Mouse (Mus musculus): Measurements from ENCODE around the gene U2surp. TPM values are rescaled to one million over a fixed set of nuclear protein-coding genes. Genes with fewer than 3 reads are reported as not detected.

Gene U2surp
- polyA plus RNA-seq, 1 experiment from 2014 or later, result 50.6 TPM

GRCm38 (mm10) chr9:95513776-95514175 is 2.0 kb upstream of the U2surp start:
- POLR2A ChIA-PET, result no interaction called here
- ATAC-seq, result no peak
- CTCF ChIA-PET, result interaction anchor here (0.8 kb wide), 1 partner anchor 12 kb away, joined by 3 read pairs; no protein-coding TSS in a partner anchor
- no peak for TF ChIP-seq CTCF (IDR thresholded peaks at IDR 0.05)
- H3K27me3 ChIP-seq, result no peaks in the 10 kb centered on the region
- in situ Hi-C loops (cut with MboI; ENCODE audit: low pct_unique_long_range_greater_than_20kb), result no loop called here
- no peak for DNase-seq (ENCODE audit: low read depth, low spot score)

- ChIA-PET POLR2A (interaction anchor here (1.2 kb wide), 1 partner anchor 34 kb away, joined by 5 read pairs; no protein-coding TSS in a partner anchor), CTCF (no interaction called here)
- no peaks in the 10 kb centered on the region for H3K27me3 ChIP-seq
- DNase-seq (ENCODE audit: low read depth, low spot score), result no peak
- no peak for ATAC-seq
- TF ChIP-seq CTCF (IDR thresholded peaks at IDR 0.05), result no peak
- in situ Hi-C loops (cut with MboI; ENCODE audit: low pct_unique_long_range_greater_than_20kb), result no loop called here
Measured at GRCm38 (mm10) chr9:95512331-95513030, 685 bp upstream of the U2surp start.

GRCm38 (mm10) chr9:95510693-95511404 is 947 bp downstream of the U2surp start:
- peak; percentile 9 for ATAC-seq
- ChIA-PET CTCF (no interaction called here), POLR2A (interaction anchor here (1.2 kb wide), 1 partner anchor 33 kb away, joined by 5 read pairs; no protein-coding TSS in a partner anchor)
- H3K27me3 ChIP-seq, result no peaks in the 10 kb centered on the region
- no peak for DNase-seq (ENCODE audit: low read depth, low spot score)
- in situ Hi-C loops (cut with MboI; ENCODE audit: low pct_unique_long_range_greater_than_20kb), result no loop called here
- no peak for TF ChIP-seq CTCF (IDR thresholded peaks at IDR 0.05)

- ATAC-seq (no peak), DNase-seq (ENCODE audit: low read depth, low spot score) (no peak)
- no peak for TF ChIP-seq CTCF (IDR thresholded peaks at IDR 0.05)
- no peaks in the 10 kb centered on the region for H3K27me3 ChIP-seq
- POLR2A ChIA-PET, result no interaction called here
- in situ Hi-C loops (cut with MboI; ENCODE audit: low pct_unique_long_range_greater_than_20kb), result no loop called here
- CTCF ChIA-PET, result interaction anchor here (0.8 kb wide), 1 partner anchor 9 kb away, joined by 3 read pairs; no protein-coding TSS in a partner anchor
Measured at GRCm38 (mm10) chr9:95505666-95506065, 6.1 kb downstream of the U2surp start.

- no peaks in the 10 kb centered on the region for H3K27me3 ChIP-seq
- ChIA-PET CTCF (interaction anchor here (1.2 kb wide), 1 partner anchor 353 kb away, joined by 3 read pairs; no protein-coding TSS in a partner anchor), POLR2A (no interaction called here)
- no peak for ATAC-seq
- in situ Hi-C loops (cut with MboI; ENCODE audit: low pct_unique_long_range_greater_than_20kb), result no loop called here
- TF ChIP-seq CTCF (IDR thresholded peaks at IDR 0.05), result no peak
- no peak for DNase-seq (ENCODE audit: low read depth, low spot score)
Measured at GRCm38 (mm10) chr9:95499848-95500247, 11.9 kb downstream of the U2surp start.

- in situ Hi-C loops (cut with MboI; ENCODE audit: low pct_unique_long_range_greater_than_20kb), result no loop called here
- H3K27me3 ChIP-seq, result no peaks in the 10 kb centered on the region
- DNase-seq (ENCODE audit: low read depth, low spot score) (no peak), ATAC-seq (no peak)
- ChIA-PET POLR2A (interaction anchor here (1.1 kb wide), 1 partner anchor 10 kb away, joined by 3 read pairs; no protein-coding TSS in a partner anchor), CTCF (interaction anchor here (1.3 kb wide), 1 partner anchor 10 kb away, joined by 3 read pairs; no protein-coding TSS in a partner anchor)
- no peak for TF ChIP-seq CTCF (IDR thresholded peaks at IDR 0.05)
Measured at GRCm38 (mm10) chr9:95495038-95495437, 16.8 kb downstream of the U2surp start.

GRCm38 (mm10) chr9:95493393-95493792 is 18.4 kb downstream of the U2surp start:
- in situ Hi-C loops (cut with MboI; ENCODE audit: low pct_unique_long_range_greater_than_20kb), result no loop called here
- peak; percentile 36 for TF ChIP-seq CTCF (IDR thresholded peaks at IDR 0.05)
- CTCF ChIA-PET, result interaction anchor here (1.0 kb wide), 1 partner anchor 13 kb away, joined by 4 read pairs; no protein-coding TSS in a partner anchor
- POLR2A ChIA-PET, result no interaction called here
- ATAC-seq (no peak), DNase-seq (ENCODE audit: low read depth, low spot score) (no peak)
- no peaks in the 10 kb centered on the region for H3K27me3 ChIP-seq

GRCm38 (mm10) chr9:95490003-95490402 is 21.8 kb downstream of the U2surp start:
- DNase-seq (ENCODE audit: low read depth, low spot score) (no peak), ATAC-seq (no peak)
- ChIA-PET POLR2A (no interaction called here), CTCF (no interaction called here)
- no peak for TF ChIP-seq CTCF (IDR thresholded peaks at IDR 0.05)
- no peaks in the 10 kb centered on the region for H3K27me3 ChIP-seq
- in situ Hi-C loops (cut with MboI; ENCODE audit: low pct_unique_long_range_greater_than_20kb), result no loop called here

- in situ Hi-C loops (cut with MboI; ENCODE audit: low pct_unique_long_range_greater_than_20kb), result no loop called here
Measured at GRCm38 (mm10) chr9:95488861-95489260, 22.9 kb downstream of the U2surp start.

GRCm38 (mm10) chr9:95479981-95480380 is 31.8 kb downstream of the U2surp start:
- POLR2A ChIA-PET, result interaction anchor here (1.0 kb wide), 1 partner anchor 28 kb away, joined by 3 read pairs; no protein-coding TSS in a partner anchor
- TF ChIP-seq CTCF (IDR thresholded peaks at IDR 0.05), result no peak
- CTCF ChIA-PET, result interaction anchor here (1.2 to 1.6 kb wide), 2 partner anchors 14 to 16 kb away, joined by 4 read pairs; no protein-coding TSS in a partner anchor
- H3K27me3 ChIP-seq, result no peaks in the 10 kb centered on the region
- in situ Hi-C loops (cut with MboI; ENCODE audit: low pct_unique_long_range_greater_than_20kb), result no loop called here
- DNase-seq (ENCODE audit: low read depth, low spot score) (no peak), ATAC-seq (no peak)

More at GRCm38 (mm10) chr9:95488861-95489260, 22.9 kb downstream of the U2surp start:
- DNase-seq (ENCODE audit: low read depth, low spot score) (no peak), ATAC-seq (no peak)
- CTCF ChIA-PET, result no interaction called here
- no peak for TF ChIP-seq CTCF (IDR thresholded peaks at IDR 0.05)
- POLR2A ChIA-PET, result no interaction called here
- no peaks in the 10 kb centered on the region for H3K27me3 ChIP-seq

- no peak for ATAC-seq
- CTCF ChIA-PET, result no interaction called here
- POLR2A ChIA-PET, result interaction anchor here (1.1 kb wide), 1 partner anchor 33 kb away, joined by 5 read pairs; the partner anchor contains the start of gene U2surp
- no peak for DNase-seq (ENCODE audit: low read depth, low spot score)
- TF ChIP-seq CTCF (IDR thresholded peaks at IDR 0.05), result no peak
- in situ Hi-C loops (cut with MboI; ENCODE audit: low pct_unique_long_range_greater_than_20kb), result no loop called here
- H3K27me3 ChIP-seq, result no peaks in the 10 kb centered on the region
Measured at GRCm38 (mm10) chr9:95478443-95478842, 33.4 kb downstream of the U2surp start.

Data from Patski (cell line).